In genomic region chr10:77580027-77580920, GRCm38 (mm10) we compare ENCODE assay signal across 1 mouse cellular context.
TF ChIP-seq lines count a peak whose summit lies in the region.

No protein-coding gene starts in this region.

TF ChIP-seq in CH12.LX, 34 proteins besides CTCF, POLR2A, EP300 and RAD21 (continued from another document):
- TF ChIP-seq JUN (IDR thresholded peaks at IDR 0.05; ENCODE audit: insufficient read depth, low read depth, low read length): no peak
- no peak for TF ChIP-seq ETS1 (conservative IDR thresholded peaks at IDR 0.05; ENCODE audit: low read depth, low read length)
- TF ChIP-seq SIN3A (IDR thresholded peaks at IDR 0.05; ENCODE audit: low read length): no peak
- no peak for TF ChIP-seq USF1 (IDR thresholded peaks at IDR 0.05; ENCODE audit: low read depth, low read length)
- TF ChIP-seq ZNF384 (IDR thresholded peaks at IDR 0.05; ENCODE audit: low read depth, low read length): no peak
- TF ChIP-seq BHLHE40 (IDR thresholded peaks at IDR 0.05; ENCODE audit: low read depth, low read length): no peak
- no peak for TF ChIP-seq NELFE (IDR thresholded peaks at IDR 0.05; ENCODE audit: low read depth, low read length)
- no peak for TF ChIP-seq JUND (conservative IDR thresholded peaks at IDR 0.05; ENCODE audit: low read depth, low read length)
- TF ChIP-seq IRF4 (IDR thresholded peaks at IDR 0.05; ENCODE audit: low read depth, low read length): no peak
- no peak for TF ChIP-seq MAX (IDR thresholded peaks at IDR 0.05; ENCODE audit: low read length)
- no peak for TF ChIP-seq SMC3 (IDR thresholded peaks at IDR 0.05; ENCODE audit: low read depth, low read length)
